Mouse (Mus musculus): Measurements from ENCODE around the gene Ly75.

DNA sequence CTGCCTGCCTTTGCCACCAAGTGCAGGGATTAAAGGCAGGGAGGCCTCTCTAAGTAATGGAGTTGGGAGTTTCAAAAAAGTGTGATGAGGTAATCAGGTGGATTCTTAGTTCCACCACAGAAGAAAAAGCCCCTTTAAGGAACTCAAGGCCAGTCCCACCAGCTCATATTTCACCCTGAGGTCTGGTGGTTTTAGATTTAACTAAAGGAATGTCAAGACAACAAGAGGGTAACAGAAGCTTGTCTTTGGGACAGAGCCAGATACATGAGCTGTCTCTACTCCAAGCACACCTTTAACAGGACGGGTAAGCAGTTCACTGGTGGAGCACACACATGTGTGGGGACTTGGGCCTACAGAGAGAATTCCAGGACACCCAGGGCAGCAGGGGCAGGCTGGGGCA, 115.5 kb downstream of the Ly75 start:
- TF ChIP-seq CTCF (IDR thresholded peaks at IDR 0.05 in 2 of 3, conservative IDR thresholded peaks at IDR 0.05 in 1 of 3; ENCODE audit: control insufficient read depth in 1 of 3, insufficient read depth in 1 of 3, low read depth in 2 of 3, low read length in 3 of 3, poor library complexity in 1 of 3, severe bottlenecking in 1 of 3), result no peak
- TF ChIP-seq NRF1 (IDR thresholded peaks at IDR 0.05; ENCODE audit: insufficient read depth, low read depth, low read length, poor library complexity, severe bottlenecking), result no peak
- TF ChIP-seq CHD1 (IDR thresholded peaks at IDR 0.05; ENCODE audit: low read depth, low read length), result no peak
- TF ChIP-seq POLR2A (IDR thresholded peaks at IDR 0.05; ENCODE audit: control insufficient read depth in 1 of 2, insufficient read depth in 1 of 2, low read depth in 1 of 2, low read length in 2 of 2, poor library complexity in 1 of 2), result no peak
- TF ChIP-seq POLR2AphosphoS2 (IDR thresholded peaks at IDR 0.05; ENCODE audit: low read length), result no peak
- TF ChIP-seq TAL1 (IDR thresholded peaks at IDR 0.05; ENCODE audit: low read length), result no peak
- TF ChIP-seq MYC (IDR thresholded peaks at IDR 0.05; ENCODE audit: low read depth, low read length), result no peak
- TF ChIP-seq GABPA (IDR thresholded peaks at IDR 0.05; ENCODE audit: low read depth, low read length), result no peak
- TF ChIP-seq SMC3 (IDR thresholded peaks at IDR 0.05; ENCODE audit: low read depth, low read length), result no peak
- no peak for TF ChIP-seq MAFK (IDR thresholded peaks at IDR 0.05; ENCODE audit: borderline replicate concordance, low read depth, low read length)
- TF ChIP-seq USF1 (IDR thresholded peaks at IDR 0.05; ENCODE audit: low read depth, low read length), result no peak
- no peak for TF ChIP-seq HCFC1 (IDR thresholded peaks at IDR 0.05; ENCODE audit: low read depth, low read length)
- TF ChIP-seq MAX (IDR thresholded peaks at IDR 0.05; ENCODE audit: low read length), result no peak

Measured in MEL (cell line).